Comparison of ENCODE assay signal across 7 mouse cellular contexts in the genomic region with DNA sequence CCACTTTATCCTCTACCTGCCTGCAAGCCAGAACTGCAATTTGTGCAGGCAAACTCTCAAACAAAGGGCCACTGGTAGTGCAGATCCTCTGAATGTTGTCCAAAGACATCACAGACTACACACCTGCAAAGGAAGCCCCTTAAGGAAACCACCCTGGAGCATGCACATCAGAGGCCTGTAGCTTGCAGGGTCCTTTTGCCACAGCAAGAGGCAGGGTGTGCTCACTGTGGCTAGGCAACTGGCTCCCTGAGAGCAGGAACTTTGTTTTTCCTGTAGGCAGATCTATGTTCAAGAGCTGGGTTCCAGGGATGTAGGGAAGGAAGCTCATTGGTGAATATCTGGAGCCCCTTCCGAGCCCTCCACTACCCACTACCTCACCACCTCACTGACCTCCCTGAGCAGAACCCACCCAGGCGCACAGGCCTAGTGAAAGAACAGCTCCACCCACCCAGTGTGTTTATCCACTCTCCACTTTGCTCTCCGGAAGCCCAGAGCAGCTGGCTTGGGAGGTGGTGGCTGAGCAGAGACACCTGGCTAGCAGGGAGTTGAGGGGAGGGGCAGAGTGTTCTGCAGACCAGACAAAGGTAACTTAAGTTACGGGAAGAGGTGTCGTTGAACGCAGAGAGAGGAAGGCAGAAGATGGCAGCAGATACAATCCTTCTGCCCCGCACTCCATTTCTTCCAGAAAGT. TPM values are rescaled to one million over a fixed set of nuclear protein-coding genes. Genes with fewer than 3 reads are reported as not detected.
DNase-seq lines count a peak whose midpoint lies in the region; ATAC-seq and TF ChIP-seq lines count a peak whose summit lies in the region.

No protein-coding gene starts in this region.

- no peaks in the 10 kb centered on the region for H3K9me3 ChIP-seq in G1E (replicated peaks)
- H3K9me3 ChIP-seq in intestine, embryonic 16.5 days (ENCODE audit: control insufficient read depth, low read length) = no peaks in the 10 kb centered on the region
- no peaks in the 10 kb centered on the region for H3K9me3 ChIP-seq in midbrain, embryonic 16.5 days (replicated peaks; ENCODE audit: control insufficient read depth, low read length, poor library complexity, severe bottlenecking)

- no peak for ATAC-seq in G1E (ENCODE audit: extremely low read depth, insufficient number of reproducible peaks, low FRiP score, poor library complexity, severe bottlenecking)
- no peak for ATAC-seq in intestine, embryonic 16.5 days
- no peak for ATAC-seq in midbrain, embryonic 16.5 days

- no peak overlapping the region; the same call in 1 of the 2 replicates for H3K4me2 ChIP-seq in intestine, embryonic 16.5 days (ENCODE audit: low read depth, low read length)
- peak overlapping the region; percentile 99 for H3K4me2 ChIP-seq in midbrain, embryonic 16.5 days (ENCODE audit: low read length)

- peak overlapping the region; percentile 74 for H3K4me3 ChIP-seq in G1E (ENCODE audit: low read depth, low read length)
- H3K4me3 ChIP-seq in intestine, embryonic 16.5 days (ENCODE audit: low read length) = no peak overlapping the region; the same call in 1 of the 2 replicates
- peak overlapping the region; percentile 56 for H3K4me3 ChIP-seq in midbrain, embryonic 16.5 days (ENCODE audit: low read depth, low read length)

- WGBS in intestine, embryonic 16.5 days = 38% methylated on average over 7 of the region's 7 CpGs
- 57% methylated on average over 7 of the region's 7 CpGs for WGBS in midbrain, embryonic 16.5 days

- peak overlapping the region; percentile 19; the same call in 1 of the 2 replicates for H3K27ac ChIP-seq in intestine, embryonic 16.5 days (ENCODE audit: low read length)
- no peak overlapping the region for H3K27ac ChIP-seq in midbrain, embryonic 16.5 days (ENCODE audit: low read length)

- H3K4me1 ChIP-seq in G1E (ENCODE audit: insufficient read depth, low read depth, low read length) = peaks cover 97% of the 10 kb centered on the region
- H3K4me1 ChIP-seq in intestine, embryonic 16.5 days (ENCODE audit: control insufficient read depth, insufficient read depth, low read length) = peaks cover 78% of the 10 kb centered on the region
- H3K4me1 ChIP-seq in midbrain, embryonic 16.5 days (ENCODE audit: control insufficient read depth, insufficient read depth, low read length) = peaks cover 61% of the 10 kb centered on the region

- H3K36me3 ChIP-seq in G1E (replicated peaks) = peaks cover 3% of the 10 kb centered on the region
- no peaks in the 10 kb centered on the region for H3K36me3 ChIP-seq in intestine, embryonic 16.5 days (ENCODE audit: control insufficient read depth, insufficient read depth, low read length)
- H3K36me3 ChIP-seq in midbrain, embryonic 16.5 days (ENCODE audit: control insufficient read depth, insufficient read depth, low read length) = no peaks in the 10 kb centered on the region

- no peak for TF ChIP-seq CTCF in G1E (IDR thresholded peaks at IDR 0.05; ENCODE audit: low read depth, low read length)

- H3K9ac ChIP-seq in intestine, embryonic 16.5 days (ENCODE audit: low read depth, low read length) = no peak overlapping the region
- no peak overlapping the region; the same call in 1 of the 2 replicates for H3K9ac ChIP-seq in midbrain, embryonic 16.5 days (ENCODE audit: low read depth, low read length)

- peaks cover 29% of the 10 kb centered on the region for H3K27me3 ChIP-seq in G1E (ENCODE audit: insufficient read depth, low read length)
- peaks cover 10% of the 10 kb centered on the region; the same call in 1 of the 2 replicates for H3K27me3 ChIP-seq in intestine, embryonic 16.5 days (replicated peaks; ENCODE audit: control insufficient read depth, insufficient read depth, low read length)
- H3K27me3 ChIP-seq in midbrain, embryonic 16.5 days (ENCODE audit: control insufficient read depth, insufficient read depth, low read depth, low read length) = no peaks in the 10 kb centered on the region

- DNase-seq in G1E (ENCODE audit: low spot score) (no peak), ZHBTc4 (ENCODE audit: low read depth, low spot score) (peak; percentile 38)
- DNase-seq in layer of hippocampus, adult 9-10 months (ENCODE audit: low spot score) = no peak
- no peak for DNase-seq in urinary bladder, adult 2 months (ENCODE audit: low spot score)
- DNase-seq in kidney, postnatal 25 days = no peak

RNA-seq across cellular contexts. Expression of a gene that starts 4.1 kb away (rescaled TPM):
- total RNA-seq in G1E (2014; fragmentation: Nextera tagmentation) (3.3 and 6.8 TPM in 2 replicates), G1E (2017) (1.0 and 1.3 TPM in 2 replicates)
- polyA plus RNA-seq in G1E (2012) = 12.6 and 15.1 TPM in 2 replicates
- polyA plus RNA-seq in intestine, embryonic 16.5 days (2015; fragmentation: Nextera tagmentation; extraction: Ambion mirVana) = 3.1 and 5.8 TPM in 2 replicates
- 11.4 and 11.7 TPM in 2 replicates for polyA plus RNA-seq in midbrain, embryonic 16.5 days (2015; fragmentation: Nextera tagmentation; extraction: Ambion mirVana)
- 56.0 and 70.5 TPM in 2 replicates for polyA plus RNA-seq in urinary bladder, adult 2 months (2012; rRNA removed)

RNA-seq across cellular contexts. Expression of a gene that starts 17.3 kb away (rescaled TPM):
- total RNA-seq in G1E (2014; fragmentation: Nextera tagmentation) (0.23 and 0.58 TPM in 2 replicates), G1E (2017) (0.17 and 0.22 TPM in 2 replicates)
- 0.07 and 0.09 TPM in 2 replicates for polyA plus RNA-seq in G1E (2012)
- polyA plus RNA-seq in intestine, embryonic 16.5 days (2015; fragmentation: Nextera tagmentation; extraction: Ambion mirVana) = 7.0 and 7.7 TPM in 2 replicates
- polyA plus RNA-seq in midbrain, embryonic 16.5 days (2015; fragmentation: Nextera tagmentation; extraction: Ambion mirVana) = 8.8 and 9.7 TPM in 2 replicates
- polyA plus RNA-seq in urinary bladder, adult 2 months (2012; rRNA removed) = 7.3 and 8.3 TPM in 2 replicates

RNA-seq across cellular contexts. Expression of a gene that starts 44.6 kb away (rescaled TPM):
- not detected in 2 replicates for total RNA-seq in G1E (2014; fragmentation: Nextera tagmentation)
- total RNA-seq in G1E (2017) = 0.06 and 0.11 TPM in 2 replicates
- polyA plus RNA-seq in G1E (2012) = 0.15 TPM in 2 replicates
- polyA plus RNA-seq in intestine, embryonic 16.5 days (2015; fragmentation: Nextera tagmentation; extraction: Ambion mirVana) = 1.7 and 2.0 TPM in 2 replicates
- 3.8 and 4.4 TPM in 2 replicates for polyA plus RNA-seq in midbrain, embryonic 16.5 days (2015; fragmentation: Nextera tagmentation; extraction: Ambion mirVana)
- 3.1 and 5.1 TPM in 2 replicates for polyA plus RNA-seq in urinary bladder, adult 2 months (2012; rRNA removed)

RNA-seq across cellular contexts. Expression of a gene that starts 46.1 kb away (rescaled TPM):
- total RNA-seq in G1E (2014; fragmentation: Nextera tagmentation) (13.5 and 17.7 TPM in 2 replicates), G1E (2017) (15.4 and 20.4 TPM in 2 replicates)
- polyA plus RNA-seq in G1E (2012) = 43.6 and 44.0 TPM in 2 replicates
- 89.8 and 91.3 TPM in 2 replicates for polyA plus RNA-seq in intestine, embryonic 16.5 days (2015; fragmentation: Nextera tagmentation; extraction: Ambion mirVana)
- polyA plus RNA-seq in midbrain, embryonic 16.5 days (2015; fragmentation: Nextera tagmentation; extraction: Ambion mirVana) = 49.2 and 54.9 TPM in 2 replicates
- polyA plus RNA-seq in urinary bladder, adult 2 months (2012; rRNA removed) = 24.8 and 28.8 TPM in 2 replicates
